Mouse (Mus musculus): ENCODE data around the gene Uba2. TPM values are rescaled to one million over a fixed set of nuclear protein-coding genes. Genes with fewer than 3 reads are reported as not detected.

Uba2 gene
- polyA plus RNA-seq (2017; shearing (Covaris generic)): 122 TPM

GRCm38 (mm10) chr7:34169454-34169853 is at the start of gene Uba2:
Gene Uba2 (minus strand): TSS chr7:34169599.

GRCm38 (mm10) chr7:34196132-34197128 is 27.0 kb upstream of the Uba2 start, which contains the start of gene Pdcd2l:
Gene Pdcd2l (minus strand): TSS chr7:34196661.

DNA sequence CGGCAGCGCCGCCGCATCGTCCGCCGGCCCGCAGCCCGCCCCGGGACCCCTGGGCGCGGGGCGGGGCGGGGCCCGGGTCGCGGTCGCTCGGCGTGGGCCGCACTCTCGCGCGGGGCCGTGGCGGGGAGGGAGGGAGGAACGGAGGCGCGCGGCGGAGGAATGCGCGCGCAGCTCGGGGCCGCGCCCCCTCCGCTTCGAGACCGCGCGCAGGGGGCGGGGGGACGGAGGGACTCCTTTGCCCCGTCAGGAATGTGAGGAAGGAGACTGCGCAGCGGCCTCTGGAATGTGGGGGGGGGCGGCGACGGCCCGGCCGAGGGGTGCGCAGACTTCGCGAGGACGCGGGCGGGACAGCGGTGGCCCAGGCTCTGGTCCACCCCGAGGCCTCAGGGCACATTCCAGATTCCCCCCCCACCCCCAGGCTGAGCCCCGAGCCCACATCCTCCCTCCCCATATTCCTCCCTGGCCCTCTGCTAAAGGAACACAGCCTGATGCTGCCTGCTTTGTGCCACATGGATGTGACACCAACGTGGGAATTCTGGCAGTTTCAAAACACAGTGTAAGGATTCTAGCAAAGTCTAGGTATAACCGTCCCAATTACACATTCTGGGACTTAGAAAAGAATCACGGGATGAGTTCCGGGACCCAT is 36.2 kb downstream of the Uba2 start, which contains the start of gene Wtip:
Gene Wtip, minus strand, starts transcription at position 152 of the 646 bp plus-strand sequence.

GRCm38 (mm10) chr7:34094911-34095481 is 74.4 kb downstream of the Uba2 start, which contains the start of gene Scgb1b30:
Gene Scgb1b30 (plus strand): TSS chr7:34095431.

Other genes with a start within 250 kb of the Uba2 start
- gene Scgb2b26, start 224.6 kb downstream of the Uba2 start, polyA plus RNA-seq (2017; shearing (Covaris generic)): not detected
- not detected for gene Scgb2b27, start 155.7 kb downstream of the Uba2 start, polyA plus RNA-seq (2017; shearing (Covaris generic))
- not detected for gene Scgb1b27, start 148.1 kb downstream of the Uba2 start, polyA plus RNA-seq (2017; shearing (Covaris generic))
- gene Scgb1b30, start 74.2 kb downstream of the Uba2 start, polyA plus RNA-seq (2017; shearing (Covaris generic)): not detected
- gene Wtip, start 36.3 kb downstream of the Uba2 start, polyA plus RNA-seq (2017; shearing (Covaris generic)): not detected
- 54.2 TPM for gene Pdcd2l, start 27.1 kb upstream of the Uba2 start, polyA plus RNA-seq (2017; shearing (Covaris generic))
- gene Gpi1, start 60.7 kb upstream of the Uba2 start, polyA plus RNA-seq (2017; shearing (Covaris generic)): 207 TPM
- gene Gm6096, start 81.4 kb upstream of the Uba2 start, polyA plus RNA-seq (2017; shearing (Covaris generic)): 1.6 TPM
- gene 4931406P16Rik, start 144.0 kb upstream of the Uba2 start, polyA plus RNA-seq (2017; shearing (Covaris generic)): 44.9 TPM
- gene Lsm14a, start 223.7 kb upstream of the Uba2 start, polyA plus RNA-seq (2017; shearing (Covaris generic)): 173 TPM